Mouse (Mus musculus) cortical plate, adult 2 months (tissue): ENCODE measurements around the gene Aoah.

Experiments
- CTCF ChIP-seq: fragments of 200-500 bp; IDR thresholded peaks from 2 replicates; pipeline ENCODE4 v1.5.1; 2011; ENCODE audit warnings: mild to moderate bottlenecking, control low read depth, low read length; ENCODE audit not compliant: insufficient read depth; ENCODE audit errors: extremely low read depth
- POLR2A ChIP-seq: fragments of 200-500 bp; IDR thresholded peaks from 2 replicates; pipeline ENCODE4 v1.6.1; 2011; ENCODE audit warnings: mild to moderate bottlenecking, low read length, control low read depth; ENCODE audit not compliant: insufficient read depth; ENCODE audit errors: extremely low read depth

DNA sequence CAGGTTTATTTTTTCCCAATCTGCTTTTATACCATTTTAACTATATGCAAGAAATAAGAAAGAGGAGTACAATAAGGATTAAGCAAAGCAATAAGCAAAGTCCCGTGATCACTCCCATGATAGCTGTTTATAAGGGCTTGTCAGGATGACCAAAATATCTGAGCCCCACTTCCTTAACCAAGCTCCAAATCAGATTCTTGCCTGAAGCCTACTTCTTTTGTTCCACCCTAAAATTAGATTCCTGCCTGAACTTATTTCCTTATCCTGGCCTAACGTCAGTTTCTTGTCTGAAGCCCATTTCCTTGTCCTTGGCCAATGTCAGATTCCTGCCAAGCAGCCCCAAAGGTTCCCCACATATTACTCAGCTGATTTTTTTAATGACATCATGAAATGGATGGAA is 288.8 kb downstream of the Aoah start:
- no peak for TF ChIP-seq CTCF
- TF ChIP-seq POLR2A, result no peak
